Mouse (Mus musculus) splenic B cell, adult 2 months (primary cell): Measurements from ENCODE around the gene D630039A03Rik.
"Not testable (repeated sequence)": the region's sequence is repeated elsewhere in the genome, so short reads cannot be mapped to it uniquely, and the experiment has no call there.

Experiments used
- DNase-seq: peaks from one replicate; pipeline ENCODE4 v3.0.0-alpha.2; 2011; ENCODE audit warnings: low read depth, low spot score
- H3K27me3 ChIP-seq: 2 replicates; pipeline ENCODE4 v1.6.1; 2012; ENCODE audit warnings: mild to moderate bottlenecking, low read length, moderate library complexity, mixed read lengths; ENCODE audit not compliant: control insufficient read depth, poor library complexity, insufficient read depth, severe bottlenecking
- H3K36me3 ChIP-seq: 2 replicates; pipeline ENCODE4 v1.6.1; 2012; ENCODE audit warnings: mild to moderate bottlenecking, low read length, moderate library complexity, mixed read lengths; ENCODE audit not compliant: control insufficient read depth, poor library complexity, insufficient read depth, severe bottlenecking

D630039A03Rik gene

DNA sequence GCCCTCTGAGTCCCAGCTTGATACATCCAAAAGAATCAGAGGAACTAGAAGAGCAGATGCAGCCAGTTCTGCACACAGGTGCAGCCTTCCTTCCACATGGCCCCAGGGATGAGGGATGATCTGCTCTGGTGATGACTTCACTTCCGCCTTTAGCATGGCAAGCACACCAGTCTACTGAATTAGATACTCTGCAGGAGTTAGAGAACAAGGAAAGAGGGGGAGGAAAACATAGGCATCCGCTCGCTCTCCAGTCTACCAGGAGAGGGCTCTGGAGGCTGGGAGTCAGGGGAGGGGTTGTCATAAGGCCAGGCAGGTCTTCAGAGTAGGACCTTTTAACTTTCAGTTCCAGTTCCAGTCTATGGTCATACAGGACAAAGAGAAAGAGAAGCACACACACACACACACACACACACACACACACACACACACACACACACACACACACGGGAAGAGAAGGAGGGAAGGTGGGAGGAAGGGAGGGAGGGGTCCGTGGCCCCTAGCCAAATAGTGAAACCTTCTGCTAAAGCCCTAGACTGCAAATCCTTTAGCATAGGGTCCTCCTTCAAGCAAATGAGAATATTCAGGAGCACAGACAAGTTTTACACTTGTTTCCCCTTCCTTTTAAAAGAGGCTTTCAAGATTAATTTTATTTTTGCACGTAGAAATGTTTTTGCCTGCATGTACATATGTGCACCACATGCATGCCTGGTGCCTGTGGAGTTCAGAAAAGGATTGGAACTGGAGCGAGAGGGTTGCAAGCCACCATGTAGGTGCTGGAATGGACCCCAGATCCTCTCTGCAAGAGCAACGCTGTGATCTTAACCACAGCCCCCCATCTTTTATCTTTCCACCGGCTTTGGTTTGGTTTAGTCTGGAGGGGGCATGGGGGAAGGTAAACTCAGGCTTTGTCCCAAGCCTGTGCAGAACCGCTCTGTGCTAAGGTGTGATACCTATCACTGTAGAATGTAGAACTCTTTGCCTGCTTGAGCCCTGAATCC lies 1.6 kb downstream of the D630039A03Rik start:
- no peaks in the 10 kb centered on the region for H3K36me3 ChIP-seq

DNA sequence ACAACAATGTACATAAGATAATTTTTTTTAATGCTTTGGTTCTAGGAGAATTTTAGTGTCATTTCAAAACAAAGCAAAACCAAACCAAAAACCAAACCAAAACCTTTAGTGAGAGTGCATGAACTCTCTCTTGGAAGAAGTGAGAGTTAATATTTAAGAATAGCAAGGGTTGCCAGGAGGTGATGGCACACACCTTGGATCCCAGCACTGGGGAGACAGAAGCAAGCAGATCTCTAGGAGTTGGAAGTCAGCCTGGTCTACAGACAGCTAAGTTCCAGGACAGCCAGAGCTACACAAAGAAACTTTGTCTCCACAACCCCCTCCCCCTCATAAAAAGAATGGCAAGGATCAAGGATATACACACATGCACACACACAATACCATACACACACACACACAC lies 3.1 kb downstream of the D630039A03Rik start:
- no peak for DNase-seq
- Histone ChIP-seq H3K36me3 (no peaks in the 10 kb centered on the region), H3K27me3 (no peaks in the 10 kb centered on the region)

More for the DNA sequence above, 1.6 kb downstream of the D630039A03Rik start:
- no peak for DNase-seq
- H3K27me3 ChIP-seq = no peaks in the 10 kb centered on the region

DNA sequence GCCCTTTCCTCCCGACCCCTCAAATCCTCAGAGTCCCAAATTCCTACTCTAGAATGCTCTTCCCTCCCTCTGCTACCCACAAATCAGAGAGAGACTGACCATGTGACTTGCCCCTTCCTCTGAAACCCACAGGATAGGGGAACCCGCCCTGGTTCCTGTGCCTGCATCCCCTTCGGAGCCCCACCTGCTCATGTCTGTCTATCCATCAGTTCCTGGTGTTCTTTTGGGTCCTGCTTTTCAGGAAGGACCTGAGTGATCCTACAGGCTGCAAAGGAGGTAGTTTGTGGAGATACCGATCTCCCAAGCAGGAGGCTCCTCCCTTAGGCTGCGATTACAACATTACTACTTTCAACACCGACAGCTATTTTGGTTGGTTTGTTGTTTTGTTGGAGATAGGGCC lies 7.2 kb downstream of the D630039A03Rik start:
- no peaks in the 10 kb centered on the region for H3K36me3 ChIP-seq

DNA sequence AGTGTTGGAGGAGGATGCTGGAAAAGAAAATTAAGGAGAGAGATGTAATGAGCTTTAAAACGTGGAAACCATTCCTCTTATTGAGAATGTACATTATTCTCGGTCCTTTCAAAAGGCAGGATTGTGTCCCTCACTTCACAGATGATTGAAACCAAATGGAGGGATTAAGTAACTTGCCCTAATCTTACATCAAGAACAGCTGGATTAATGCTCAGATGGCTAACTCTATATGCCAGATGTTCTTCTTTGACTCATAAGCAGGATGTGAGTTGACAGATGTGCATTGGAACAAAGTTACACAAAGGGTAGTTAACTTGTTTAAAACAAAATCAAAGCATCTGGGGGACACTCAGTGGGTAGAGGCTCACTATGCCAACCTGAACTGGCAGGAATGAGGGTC lies 9.4 kb downstream of the D630039A03Rik start:
- Histone ChIP-seq H3K36me3 (no peaks in the 10 kb centered on the region), H3K27me3 (no peaks in the 10 kb centered on the region)
- DNase-seq = no peak

More for the DNA sequence above, 7.2 kb downstream of the D630039A03Rik start:
- no peak for DNase-seq
- H3K27me3 ChIP-seq = no peaks in the 10 kb centered on the region

DNA sequence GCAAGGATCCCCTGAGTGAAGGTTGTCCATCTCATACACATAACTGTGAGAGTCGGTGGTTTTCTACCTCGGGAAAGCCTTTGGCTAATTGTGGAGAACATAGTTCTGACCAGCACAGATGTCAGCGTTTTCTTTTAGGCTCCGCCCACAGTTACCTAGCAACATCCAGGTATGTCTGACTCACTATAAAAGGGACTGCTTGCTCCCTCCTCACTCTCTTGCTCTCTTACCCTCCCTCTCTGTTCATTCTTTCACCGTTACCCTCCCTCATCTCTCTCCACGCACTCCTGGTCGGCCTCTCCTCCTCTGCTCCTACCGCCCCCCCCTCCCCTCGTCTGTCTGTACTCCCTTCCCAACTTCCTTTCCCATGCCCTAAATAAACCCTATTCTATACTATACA lies 11.5 kb downstream of the D630039A03Rik start:
- H3K36me3 ChIP-seq = no peaks in the 10 kb centered on the region
- no peaks in the 10 kb centered on the region for H3K27me3 ChIP-seq
- no peak for DNase-seq

DNA sequence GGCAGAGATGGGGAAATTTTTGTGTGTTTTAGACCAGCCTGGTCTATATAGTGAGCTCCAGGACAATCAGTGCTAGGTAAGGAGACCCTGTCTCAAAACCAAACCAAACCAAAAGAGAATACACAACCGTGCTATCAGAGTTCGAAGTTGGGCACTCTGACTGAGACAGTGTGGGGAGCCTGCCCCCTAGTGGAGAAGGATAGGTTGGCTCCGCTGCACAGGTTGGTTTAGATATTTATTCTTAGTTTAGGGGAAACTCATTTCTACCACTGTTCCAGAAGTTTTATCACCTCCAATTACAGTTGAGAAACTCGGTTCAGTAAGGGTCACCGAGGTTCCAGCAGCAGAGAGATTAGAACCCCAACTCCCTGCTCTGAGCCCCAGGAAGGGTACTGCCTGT lies 11.9 kb downstream of the D630039A03Rik start:
- Histone ChIP-seq H3K36me3 (no peaks in the 10 kb centered on the region), H3K27me3 (no peaks in the 10 kb centered on the region)
- DNase-seq = peak; percentile 80

DNA sequence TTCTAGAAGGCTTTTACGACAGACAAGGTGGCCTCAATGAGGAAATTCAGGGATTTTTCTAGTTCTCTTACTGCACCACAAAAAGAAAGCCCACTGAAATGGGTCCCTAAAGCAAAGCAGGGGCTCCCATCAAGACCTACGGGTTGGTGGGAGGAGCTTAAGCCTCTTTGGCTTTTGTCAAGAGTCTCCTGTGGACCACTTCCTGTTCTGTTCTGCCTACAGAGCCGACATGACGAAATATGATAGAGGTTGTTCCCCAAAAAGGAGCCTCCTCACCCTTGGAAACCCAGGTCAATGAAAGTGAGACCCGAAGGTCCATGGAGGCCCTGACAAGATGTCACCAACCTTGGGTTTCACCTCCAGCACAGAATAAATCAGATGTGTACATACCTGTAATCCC lies 13.5 kb downstream of the D630039A03Rik start:
- DNase-seq = peak; percentile 15
- Histone ChIP-seq H3K36me3 (no peaks in the 10 kb centered on the region), H3K27me3 (no peaks in the 10 kb centered on the region)

DNA sequence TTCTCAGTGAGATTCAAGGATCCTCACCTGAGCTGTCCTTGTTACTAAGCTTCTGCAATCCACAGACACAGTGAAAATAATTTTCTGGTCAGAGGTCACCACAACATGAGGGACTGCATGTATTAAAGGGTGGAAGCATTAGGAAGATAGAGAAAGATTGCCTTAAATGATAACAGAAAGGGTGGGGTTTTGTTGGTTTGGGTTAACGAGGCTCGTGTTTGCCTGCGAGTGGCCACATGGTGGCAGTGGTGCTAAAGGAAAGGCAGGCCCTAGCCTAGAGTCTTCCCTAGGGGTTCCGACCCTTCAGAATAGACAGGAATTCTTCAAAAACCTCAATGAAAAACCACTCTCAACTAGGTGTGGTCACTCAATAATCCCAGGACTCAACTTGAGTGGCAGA lies 14.9 kb downstream of the D630039A03Rik start:
- Histone ChIP-seq H3K27me3 (no peaks in the 10 kb centered on the region), H3K36me3 (no peaks in the 10 kb centered on the region)
- peak; percentile 49 for DNase-seq

DNA sequence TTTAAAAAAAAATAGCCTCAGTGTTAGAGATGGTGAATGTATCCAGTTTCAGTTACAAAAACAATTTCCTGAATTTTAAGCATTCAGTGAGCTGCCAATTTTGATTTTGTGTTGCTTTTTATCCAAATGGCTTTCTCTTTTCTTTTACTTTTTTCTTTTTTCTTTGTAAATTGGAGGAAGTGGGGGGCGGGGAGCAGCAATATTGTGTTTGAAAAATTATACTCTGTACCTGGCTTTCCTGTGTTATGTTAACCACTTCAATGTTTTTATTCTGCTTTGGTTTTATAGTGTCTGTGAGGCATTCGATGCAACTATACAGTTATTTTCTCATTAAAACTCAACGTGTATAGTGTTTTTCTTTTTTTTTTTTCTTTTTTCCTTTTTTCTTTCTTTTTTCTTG lies 19.5 kb downstream of the D630039A03Rik start:
- DNase-seq = no peak
- Histone ChIP-seq H3K27me3 (no peaks in the 10 kb centered on the region), H3K36me3 (no peaks in the 10 kb centered on the region)

DNA sequence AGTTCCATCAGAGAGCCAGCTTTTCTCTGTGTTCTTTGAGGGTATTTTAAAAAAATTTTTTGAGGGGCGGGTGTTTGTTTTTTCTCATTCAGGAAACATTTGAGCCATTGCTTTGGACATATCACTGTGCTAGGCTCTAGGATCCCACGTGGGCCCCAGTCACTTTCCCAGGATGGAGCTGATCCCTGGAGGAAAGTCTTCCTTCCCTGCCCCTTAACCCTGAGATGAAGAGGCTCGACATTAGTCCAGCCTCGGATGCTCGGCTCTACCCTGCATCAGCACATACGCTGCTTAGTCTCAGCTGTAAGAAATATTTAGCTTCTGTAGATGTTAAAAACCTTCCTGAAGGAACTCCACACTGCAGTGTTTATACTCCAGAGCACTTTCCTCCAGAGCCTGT lies 20.2 kb downstream of the D630039A03Rik start:
- no peaks in the 10 kb centered on the region for H3K27me3 ChIP-seq
- no peak for DNase-seq
- no peaks in the 10 kb centered on the region for H3K36me3 ChIP-seq

DNA sequence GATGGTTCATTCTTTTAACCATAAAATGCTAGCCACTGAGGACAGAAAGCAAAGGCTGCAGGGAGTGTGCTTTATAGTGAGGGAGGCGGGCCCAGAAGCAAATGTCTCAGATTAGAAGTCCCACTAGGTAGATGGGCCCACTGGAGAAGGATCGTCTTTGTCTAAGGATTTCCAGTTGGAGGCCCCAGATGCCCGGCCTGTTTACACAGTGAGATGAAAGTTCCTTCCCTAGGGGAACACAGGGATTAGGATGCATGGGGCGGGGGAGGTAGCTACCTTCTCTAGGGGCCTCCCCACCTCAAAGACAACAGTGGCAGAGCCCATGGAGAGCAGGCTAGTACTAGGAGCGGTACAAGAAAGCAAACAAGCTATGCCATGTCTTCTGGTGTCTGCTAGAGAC lies 21.0 kb downstream of the D630039A03Rik start:
- Histone ChIP-seq H3K36me3 (no peaks in the 10 kb centered on the region), H3K27me3 (no peaks in the 10 kb centered on the region)
- DNase-seq = no peak

DNA sequence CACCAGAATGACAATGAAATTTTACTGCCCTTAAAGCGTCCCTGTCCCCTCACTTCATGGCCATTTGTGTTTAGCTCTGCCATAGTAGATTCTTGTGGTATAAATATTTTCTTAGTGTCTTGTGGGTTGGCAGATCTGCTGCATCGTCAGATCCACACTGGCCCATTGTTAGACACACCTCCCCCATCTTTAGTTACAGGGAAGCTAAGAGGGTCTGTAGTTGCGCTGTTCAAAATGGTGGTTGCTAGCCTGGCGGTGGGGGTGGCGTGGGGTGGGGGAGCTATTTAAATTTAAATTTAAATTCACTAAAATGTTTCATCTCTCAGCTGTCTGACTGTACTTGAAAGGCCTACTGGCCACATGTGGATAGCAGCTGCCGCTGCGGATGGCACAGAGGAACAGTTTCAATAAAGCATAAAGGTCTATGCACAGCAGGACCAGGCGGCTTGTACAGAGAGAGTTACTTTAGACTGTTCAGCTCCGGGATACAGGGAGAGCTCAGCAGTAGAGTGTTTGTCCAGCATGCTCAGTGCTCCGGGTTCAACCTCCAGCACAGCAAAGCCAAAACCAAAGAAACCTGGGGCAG lies 24.0 kb downstream of the D630039A03Rik start:
- Histone ChIP-seq H3K27me3 (no peaks in the 10 kb centered on the region), H3K36me3 (no peaks in the 10 kb centered on the region)
- DNase-seq = no peak

DNA sequence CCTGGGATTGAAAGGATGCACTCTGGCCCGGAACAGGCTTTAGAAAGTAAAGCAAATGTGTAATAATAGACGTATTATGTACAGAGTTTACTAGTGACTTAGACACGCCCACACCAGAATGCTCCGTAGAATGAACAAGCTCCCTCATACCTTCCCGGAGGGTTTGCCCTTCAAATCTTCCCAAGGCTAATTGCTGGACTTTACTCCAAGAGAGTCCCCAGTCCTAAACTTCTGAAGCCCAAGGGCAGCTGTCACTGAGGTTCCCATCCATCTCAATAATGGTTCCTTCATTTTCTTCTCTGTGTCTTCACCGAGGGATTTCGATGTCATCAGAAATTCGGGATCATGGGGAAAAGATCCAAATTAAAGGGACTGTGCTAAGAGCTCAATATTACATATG lies 26.3 kb downstream of the D630039A03Rik start:
- DNase-seq = no peak
- Histone ChIP-seq H3K27me3 (no peaks in the 10 kb centered on the region), H3K36me3 (no peaks in the 10 kb centered on the region)

DNA sequence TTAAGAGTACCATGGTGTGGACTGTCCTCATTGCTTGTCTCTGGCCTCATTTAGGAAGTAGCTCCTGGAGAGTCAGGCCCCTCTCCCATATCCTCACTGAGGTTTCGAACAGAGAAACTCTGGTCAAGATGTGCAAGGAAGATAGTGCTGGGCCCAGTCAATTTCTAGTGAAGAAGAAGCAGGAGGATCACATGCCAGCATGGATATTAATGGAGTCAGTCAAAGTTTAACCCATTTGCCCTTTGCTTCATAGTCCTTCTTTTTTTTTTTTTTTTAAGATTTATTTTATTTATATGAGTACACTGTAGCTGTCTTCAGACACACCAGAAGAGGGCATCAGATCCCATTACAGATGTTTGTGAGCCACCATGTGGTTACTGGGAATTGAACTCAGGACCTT lies 27.1 kb downstream of the D630039A03Rik start:
- not testable (repeated sequence) for H3K36me3 ChIP-seq, H3K27me3 ChIP-seq, DNase-seq

DNA sequence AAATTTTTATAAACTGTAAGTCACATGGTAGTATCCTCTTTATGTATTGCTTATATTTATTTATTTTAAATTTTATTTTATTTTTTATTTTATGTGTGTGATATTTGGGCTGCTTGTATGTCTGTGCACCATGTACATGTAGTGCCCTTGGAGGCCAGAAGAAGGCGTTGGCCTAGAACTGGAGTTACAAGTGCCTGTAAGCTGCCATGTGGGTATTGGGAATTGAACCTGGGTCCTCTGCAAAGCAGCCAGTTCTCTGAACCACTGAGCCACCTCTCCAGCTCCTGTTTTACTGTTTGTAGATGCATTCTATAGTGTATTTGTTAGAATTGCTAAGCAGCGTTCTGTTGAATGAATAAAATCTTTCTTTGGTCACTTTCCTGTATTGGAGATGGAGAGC lies 27.9 kb downstream of the D630039A03Rik start:
- no peak for DNase-seq
- Histone ChIP-seq H3K27me3 (no peaks in the 10 kb centered on the region), H3K36me3 (no peaks in the 10 kb centered on the region)
